Mouse (Mus musculus): ENCODE measurements around the gene Agbl4. TPM values are rescaled to one million over a fixed set of nuclear protein-coding genes. Genes with fewer than 3 reads are reported as not detected.

Agbl4 gene
- polyA plus RNA-seq, 1 experiment from 2014 or later = 0.35 TPM

- no peaks in the 10 kb centered on the region for H3K9me3 ChIP-seq
- no peak overlapping the region for H3K9ac ChIP-seq
- H3K4me3 ChIP-seq = no peak overlapping the region
- no peaks in the 10 kb centered on the region for H3K27me3 ChIP-seq
- no peak overlapping the region for H3K27ac ChIP-seq
- no peaks in the 10 kb centered on the region for H3K36me3 ChIP-seq
- WGBS = 65% methylated on average over 8 of the region's 8 CpGs
- H3K4me1 ChIP-seq = no peaks in the 10 kb centered on the region
- no peak for ATAC-seq (ENCODE audit: insufficient number of reproducible peaks, insufficient read depth, low FRiP score, low TSS enrichment)
- H3K4me2 ChIP-seq (replicated peaks) = no peak overlapping the region
These were observed 1210.5 kb downstream of the Agbl4 start for GRCm38 (mm10) chr4:111607826-111608500.

GRCm38 (mm10) chr4:111621865-111622264, 1224.4 kb downstream of the Agbl4 start:
- Histone ChIP-seq H3K9me3 (no peaks in the 10 kb centered on the region), H3K27me3 (no peaks in the 10 kb centered on the region), H3K4me3 (no peak overlapping the region), H3K9ac (no peak overlapping the region), H3K27ac (no peak overlapping the region), H3K4me2 (replicated peaks) (no peak overlapping the region), H3K36me3 (no peaks in the 10 kb centered on the region), H3K4me1 (no peaks in the 10 kb centered on the region)
- no peak for ATAC-seq (ENCODE audit: insufficient number of reproducible peaks, insufficient read depth, low FRiP score, low TSS enrichment)
- 49% methylated on average over 2 of the region's 2 CpGs for WGBS

- H3K4me3 ChIP-seq = no peak overlapping the region
- H3K4me2 ChIP-seq (replicated peaks) = no peak overlapping the region
- no peak for ATAC-seq (ENCODE audit: insufficient number of reproducible peaks, insufficient read depth, low FRiP score, low TSS enrichment)
- H3K9ac ChIP-seq = no peak overlapping the region
- WGBS = 48% methylated on average over 5 of the region's 5 CpGs
- H3K9me3 ChIP-seq = no peaks in the 10 kb centered on the region
- H3K27me3 ChIP-seq = no peaks in the 10 kb centered on the region
- H3K4me1 ChIP-seq = no peaks in the 10 kb centered on the region
- no peaks in the 10 kb centered on the region for H3K36me3 ChIP-seq
- H3K27ac ChIP-seq = no peak overlapping the region
These were observed 1227.5 kb downstream of the Agbl4 start for GRCm38 (mm10) chr4:111624914-111625313.

- Histone ChIP-seq H3K27ac (no peak overlapping the region), H3K27me3 (no peaks in the 10 kb centered on the region), H3K4me3 (no peak overlapping the region), H3K4me1 (no peaks in the 10 kb centered on the region), H3K9me3 (no peaks in the 10 kb centered on the region), H3K36me3 (no peaks in the 10 kb centered on the region), H3K4me2 (replicated peaks) (no peak overlapping the region), H3K9ac (no peak overlapping the region)
- 33% methylated on average over 8 of the region's 8 CpGs for WGBS
- ATAC-seq (ENCODE audit: insufficient number of reproducible peaks, insufficient read depth, low FRiP score, low TSS enrichment) = 0 out of 2 replicates have a peak, but pooled peaks have one; percentile 52
These were observed 1228.8 kb downstream of the Agbl4 start for GRCm38 (mm10) chr4:111626118-111626830.

GRCm38 (mm10) chr4:111632615-111633014, 1235.2 kb downstream of the Agbl4 start:
- 90% methylated on average over 1 of the region's 1 CpGs for WGBS
- H3K9me3 ChIP-seq = no peaks in the 10 kb centered on the region
- H3K4me3 ChIP-seq = no peak overlapping the region
- H3K9ac ChIP-seq = no peak overlapping the region
- no peak overlapping the region for H3K27ac ChIP-seq
- no peak for ATAC-seq (ENCODE audit: insufficient number of reproducible peaks, insufficient read depth, low FRiP score, low TSS enrichment)
- H3K27me3 ChIP-seq = no peaks in the 10 kb centered on the region
- H3K4me2 ChIP-seq (replicated peaks) = no peak overlapping the region
- H3K36me3 ChIP-seq = no peaks in the 10 kb centered on the region
- H3K4me1 ChIP-seq = no peaks in the 10 kb centered on the region

GRCm38 (mm10) chr4:111635538-111636124, 1238.2 kb downstream of the Agbl4 start:
- H3K4me1 ChIP-seq = 0 out of 2 replicates have a peak, but pooled peaks cover 3% of the 10 kb centered on the region
- H3K9me3 ChIP-seq = no peaks in the 10 kb centered on the region
- H3K36me3 ChIP-seq = no peaks in the 10 kb centered on the region
- H3K4me2 ChIP-seq (replicated peaks) = no peak overlapping the region
- no peak overlapping the region for H3K4me3 ChIP-seq
- H3K9ac ChIP-seq = no peak overlapping the region
- no peaks in the 10 kb centered on the region for H3K27me3 ChIP-seq
- 83% methylated on average over 3 of the region's 3 CpGs for WGBS
- no peak for ATAC-seq (ENCODE audit: insufficient number of reproducible peaks, insufficient read depth, low FRiP score, low TSS enrichment)
- H3K27ac ChIP-seq = no peak overlapping the region

GRCm38 (mm10) chr4:111638948-111639708, 1241.7 kb downstream of the Agbl4 start:
- ATAC-seq (ENCODE audit: insufficient number of reproducible peaks, insufficient read depth, low FRiP score, low TSS enrichment) = no peak
- Histone ChIP-seq H3K4me1 (0 out of 2 replicates have a peak, but pooled peaks cover 3% of the 10 kb centered on the region), H3K36me3 (no peaks in the 10 kb centered on the region), H3K27me3 (no peaks in the 10 kb centered on the region), H3K4me2 (replicated peaks) (no peak overlapping the region), H3K27ac (no peak overlapping the region), H3K4me3 (no peak overlapping the region), H3K9ac (no peak overlapping the region), H3K9me3 (no peaks in the 10 kb centered on the region)
- WGBS = 81% methylated on average over 5 of the region's 5 CpGs

GRCm38 (mm10) chr4:111645117-111645830, 1247.8 kb downstream of the Agbl4 start:
- 71% methylated on average over 6 of the region's 6 CpGs for WGBS
- H3K27me3 ChIP-seq = no peaks in the 10 kb centered on the region
- no peak overlapping the region for H3K4me3 ChIP-seq
- H3K9me3 ChIP-seq = no peaks in the 10 kb centered on the region
- H3K9ac ChIP-seq = no peak overlapping the region
- no peak for ATAC-seq (ENCODE audit: insufficient number of reproducible peaks, insufficient read depth, low FRiP score, low TSS enrichment)
- no peak overlapping the region for H3K27ac ChIP-seq
- no peaks in the 10 kb centered on the region for H3K36me3 ChIP-seq
- H3K4me1 ChIP-seq = no peaks in the 10 kb centered on the region
- H3K4me2 ChIP-seq (replicated peaks) = no peak overlapping the region

GRCm38 (mm10) chr4:111645831-111646166, 1248.3 kb downstream of the Agbl4 start:
- Histone ChIP-seq H3K9ac (no peak overlapping the region), H3K9me3 (no peaks in the 10 kb centered on the region), H3K4me2 (replicated peaks) (no peak overlapping the region), H3K4me3 (no peak overlapping the region), H3K27ac (no peak overlapping the region), H3K27me3 (no peaks in the 10 kb centered on the region), H3K4me1 (no peaks in the 10 kb centered on the region), H3K36me3 (no peaks in the 10 kb centered on the region)
- 51% methylated on average over 1 of the region's 1 CpGs for WGBS
- ATAC-seq (ENCODE audit: insufficient number of reproducible peaks, insufficient read depth, low FRiP score, low TSS enrichment) = no peak

GRCm38 (mm10) chr4:111653451-111653850, 1256.0 kb downstream of the Agbl4 start:
- no peak overlapping the region for H3K4me3 ChIP-seq
- H3K4me2 ChIP-seq (replicated peaks) = no peak overlapping the region
- no peaks in the 10 kb centered on the region for H3K4me1 ChIP-seq
- 75% methylated on average over 1 of the region's 1 CpGs for WGBS
- no peaks in the 10 kb centered on the region for H3K9me3 ChIP-seq
- no peaks in the 10 kb centered on the region for H3K27me3 ChIP-seq
- H3K9ac ChIP-seq = no peak overlapping the region
- ATAC-seq (ENCODE audit: insufficient number of reproducible peaks, insufficient read depth, low FRiP score, low TSS enrichment) = no peak; the same call in 1 of the 2 replicates
- H3K36me3 ChIP-seq = no peaks in the 10 kb centered on the region
- H3K27ac ChIP-seq = no peak overlapping the region

GRCm38 (mm10) chr4:111663730-111664129, 1266.3 kb downstream of the Agbl4 start:
- H3K9me3 ChIP-seq = no peaks in the 10 kb centered on the region
- H3K4me3 ChIP-seq = no peak overlapping the region
- H3K4me2 ChIP-seq (replicated peaks) = no peak overlapping the region
- H3K36me3 ChIP-seq = no peaks in the 10 kb centered on the region
- H3K27me3 ChIP-seq = no peaks in the 10 kb centered on the region
- 8% methylated on average over 1 of the region's 1 CpGs for WGBS
- H3K4me1 ChIP-seq = no peaks in the 10 kb centered on the region
- H3K9ac ChIP-seq = no peak overlapping the region
- no peak overlapping the region for H3K27ac ChIP-seq
- ATAC-seq (ENCODE audit: insufficient number of reproducible peaks, insufficient read depth, low FRiP score, low TSS enrichment) = 0 out of 2 replicates have a peak, but pooled peaks have one; percentile 41
